Mouse (Mus musculus) heart, postnatal 25 days (tissue): Measurements from ENCODE around the gene Gm6763. TPM values are rescaled to one million over a fixed set of nuclear protein-coding genes. Genes with fewer than 3 reads are reported as not detected.
"Not testable (repeated sequence)": the region's sequence is repeated elsewhere in the genome, so short reads cannot be mapped to it uniquely, and the experiment has no call there.

Experiments used
- DNase-seq: peaks from one replicate; pipeline ENCODE4 v3.0.0; 2022; ENCODE audit warnings: low spot score
- intact Hi-C: fragments of 180-260 bp; cut with DNase I; formaldehyde crosslinking; loops from one replicate; pipeline ENCODE4 v1.15.1; 2025
- total RNA-seq, 2 experiments: library from RNA; stranded (reverse); gene quantifications; 2 replicates each; pipeline ENCODE4 v1.2.3; 2021

Gm6763 gene
- not detected for total RNA-seq

GRCm38 (mm10) chr10:104151197-104151596 lies at the start of gene Gm6763:
TSS of gene Gm6763 (plus strand) at chr10:104151497.
- DNase-seq, intact Hi-C loops: not testable (repeated sequence)

GRCm38 (mm10) chr10:104110044-104110443 lies 41.3 kb upstream of the Gm6763 start:
- intact Hi-C loops, result no loop called here
- no peak for DNase-seq

GRCm38 (mm10) chr10:104118312-104118711 lies 33.0 kb upstream of the Gm6763 start:
- no peak for DNase-seq

GRCm38 (mm10) chr10:104142687-104143086 lies 8.6 kb upstream of the Gm6763 start, which contains the start of gene Gm21293:
TSS of gene Gm21293 (plus strand) at chr10:104142987.
- intact Hi-C loops, DNase-seq: not testable (repeated sequence)

More at GRCm38 (mm10) chr10:104118312-104118711, 33.0 kb upstream of the Gm6763 start:
- intact Hi-C loops, result no loop called here

- DNase-seq, intact Hi-C loops: not testable (repeated sequence)
Observed at GRCm38 (mm10) chr10:104159706-104160105, 8.4 kb downstream of the Gm6763 start, which contains the start of gene Gm8764. TSS of gene Gm8764 (plus strand) at chr10:104160006.

GRCm38 (mm10) chr10:104168215-104168614 lies 16.9 kb downstream of the Gm6763 start, which contains the start of gene Gm21304:
TSS of gene Gm21304 (plus strand) at chr10:104168515.
- intact Hi-C loops, result not testable (repeated sequence)

GRCm38 (mm10) chr10:104176724-104177123 lies 25.4 kb downstream of the Gm6763 start, which contains the start of gene Gm21312:
TSS of gene Gm21312 (plus strand) at chr10:104177024.
- intact Hi-C loops, DNase-seq: not testable (repeated sequence)

More at GRCm38 (mm10) chr10:104168215-104168614, 16.9 kb downstream of the Gm6763 start, which contains the start of gene Gm21304:
- not testable (repeated sequence) for DNase-seq

GRCm38 (mm10) chr10:104185233-104185632 lies 33.9 kb downstream of the Gm6763 start, which contains the start of gene Gm20765:
TSS of gene Gm20765 (plus strand) at chr10:104185533.
- DNase-seq, intact Hi-C loops: not testable (repeated sequence)

GRCm38 (mm10) chr10:104193742-104194141 lies 42.4 kb downstream of the Gm6763 start, which contains the start of gene Gm4340:
TSS of gene Gm4340 (plus strand) at chr10:104194042.
- DNase-seq, intact Hi-C loops: not testable (repeated sequence)

Other genes with a start within 250 kb of the Gm6763 start
- gene Gm21293, start 8.5 kb upstream of the Gm6763 start, total RNA-seq, result not detected
- gene Gm8764, start 8.5 kb downstream of the Gm6763 start, total RNA-seq, result not detected
- not detected for gene Gm21304, start 17.0 kb downstream of the Gm6763 start, total RNA-seq
- gene Gm21312, start 25.5 kb downstream of the Gm6763 start, total RNA-seq, result not detected
- not detected for gene Gm20765, start 34.0 kb downstream of the Gm6763 start, total RNA-seq
- gene Gm4340, start 42.5 kb downstream of the Gm6763 start, total RNA-seq, result not detected